Mouse (Mus musculus) C2C12 (cell line): ENCODE measurements around the gene Smg6.

Source experiments
- CEBPB ChIP-seq: IDR thresholded peaks from one replicate; pipeline ENCODE4 v1.6.1; 2011; ENCODE audit warnings: low read depth, mild to moderate bottlenecking, control low read depth, moderate library complexity
- CTCF ChIP-seq: IDR thresholded peaks from one replicate; pipeline ENCODE4 v1.5.1; 2011; ENCODE audit not compliant: control insufficient read depth, insufficient read depth, insufficient read length
- FOSL1 ChIP-seq: IDR thresholded peaks from one replicate; pipeline ENCODE4 v1.8.0; 2011; ENCODE audit warnings: mild to moderate bottlenecking, low read length; ENCODE audit not compliant: poor library complexity, insufficient read depth, severe bottlenecking
- MAX ChIP-seq: IDR thresholded peaks from one replicate; pipeline ENCODE4 v1.6.1; 2011; ENCODE audit warnings: mild to moderate bottlenecking, control low read depth
- MYOD1 ChIP-seq: IDR thresholded peaks from one replicate; pipeline ENCODE4 v1.6.1; 2011; ENCODE audit warnings: low read depth; ENCODE audit not compliant: control insufficient read depth, insufficient read length
- USF1 ChIP-seq: IDR thresholded peaks from one replicate; pipeline ENCODE4 v1.6.1; 2011; ENCODE audit warnings: low read depth, mild to moderate bottlenecking, control low read depth, moderate library complexity

GRCm38 (mm10) chr11:75172151-75173094 lies 246.8 kb downstream of the Smg6 start:
- TF ChIP-seq CTCF: no peak
- no peak for TF ChIP-seq USF1
- TF ChIP-seq MAX: no peak
- no peak for TF ChIP-seq CEBPB
- no peak for TF ChIP-seq MYOD1
- TF ChIP-seq FOSL1: no peak
